Mouse (Mus musculus) small intestine, adult 2 months (tissue): ENCODE measurements around the gene Mrpl34. TPM values are rescaled to one million over a fixed set of nuclear protein-coding genes. Genes with fewer than 3 reads are reported as not detected.
"Not testable (repeated sequence)": the region's sequence is repeated elsewhere in the genome, so short reads cannot be mapped to it uniquely, and the experiment has no call there.

Experiments used
- H3K27ac ChIP-seq: fragments of 200-500 bp; 2 replicates; pipeline ENCODE4 v1.5.1; 2012; ENCODE audit warnings: low read depth, low read length, control low read depth, inconsistent platforms; ENCODE audit not compliant: insufficient read depth
- H3K27me3 ChIP-seq: fragments of 200-500 bp; 2 replicates; pipeline ENCODE4 v1.6.1; 2012; ENCODE audit warnings: mild to moderate bottlenecking, moderate library complexity, low read length, inconsistent platforms; ENCODE audit not compliant: control insufficient read depth, insufficient read depth
- H3K36me3 ChIP-seq: fragments of 200-500 bp; 2 replicates; pipeline ENCODE4 v1.6.1; 2012; ENCODE audit warnings: mild to moderate bottlenecking, low read length, control low read depth, inconsistent platforms; ENCODE audit not compliant: control insufficient read depth, insufficient read depth
- H3K4me1 ChIP-seq: fragments of 200-500 bp; 2 replicates; pipeline ENCODE4 v1.6.1; 2012; ENCODE audit warnings: low read length, inconsistent platforms, mixed read lengths; ENCODE audit not compliant: control insufficient read depth, insufficient read depth, insufficient read length
- H3K4me3 ChIP-seq: fragments of 200-500 bp; 2 replicates; pipeline ENCODE4 v1.5.1; 2012; ENCODE audit warnings: low read depth, mild to moderate bottlenecking, control low read depth, inconsistent platforms, low read length, moderate library complexity
- CTCF ChIP-seq: fragments of 200-500 bp; IDR thresholded peaks from 2 replicates; pipeline ENCODE4 v1.5.1; 2012; ENCODE audit warnings: low read depth, mild to moderate bottlenecking, control low read depth, inconsistent platforms, low read length, moderate library complexity, mixed read lengths; ENCODE audit not compliant: insufficient replicate concordance, insufficient read length; ENCODE audit errors: extremely low read depth
- POLR2A ChIP-seq: fragments of 200-500 bp; IDR thresholded peaks from 2 replicates; pipeline ENCODE4 v1.6.1; 2012; ENCODE audit warnings: low read depth, mild to moderate bottlenecking, control low read depth, inconsistent platforms, low read length, moderate library complexity
- WGBS: fragments of 180-500 bp; shearing (Covaris S2); methylation state at CpG from one replicate; pipeline ENCODE4 v1.1.7; 2018; 5-methylcytosine and 5-hydroxymethylcytosine counted together
- polyA plus RNA-seq: library from polyadenylated mRNA; depleted of rRNA; stranded (reverse); fragments of >200 nt; gene quantifications from 2 replicates; pipeline ENCODE4 v1.2.3, GENCODE M21; 2012; rRNA removed

Mrpl34 gene
- polyA plus RNA-seq, result 170 and 172 TPM in 2 replicates

DNA sequence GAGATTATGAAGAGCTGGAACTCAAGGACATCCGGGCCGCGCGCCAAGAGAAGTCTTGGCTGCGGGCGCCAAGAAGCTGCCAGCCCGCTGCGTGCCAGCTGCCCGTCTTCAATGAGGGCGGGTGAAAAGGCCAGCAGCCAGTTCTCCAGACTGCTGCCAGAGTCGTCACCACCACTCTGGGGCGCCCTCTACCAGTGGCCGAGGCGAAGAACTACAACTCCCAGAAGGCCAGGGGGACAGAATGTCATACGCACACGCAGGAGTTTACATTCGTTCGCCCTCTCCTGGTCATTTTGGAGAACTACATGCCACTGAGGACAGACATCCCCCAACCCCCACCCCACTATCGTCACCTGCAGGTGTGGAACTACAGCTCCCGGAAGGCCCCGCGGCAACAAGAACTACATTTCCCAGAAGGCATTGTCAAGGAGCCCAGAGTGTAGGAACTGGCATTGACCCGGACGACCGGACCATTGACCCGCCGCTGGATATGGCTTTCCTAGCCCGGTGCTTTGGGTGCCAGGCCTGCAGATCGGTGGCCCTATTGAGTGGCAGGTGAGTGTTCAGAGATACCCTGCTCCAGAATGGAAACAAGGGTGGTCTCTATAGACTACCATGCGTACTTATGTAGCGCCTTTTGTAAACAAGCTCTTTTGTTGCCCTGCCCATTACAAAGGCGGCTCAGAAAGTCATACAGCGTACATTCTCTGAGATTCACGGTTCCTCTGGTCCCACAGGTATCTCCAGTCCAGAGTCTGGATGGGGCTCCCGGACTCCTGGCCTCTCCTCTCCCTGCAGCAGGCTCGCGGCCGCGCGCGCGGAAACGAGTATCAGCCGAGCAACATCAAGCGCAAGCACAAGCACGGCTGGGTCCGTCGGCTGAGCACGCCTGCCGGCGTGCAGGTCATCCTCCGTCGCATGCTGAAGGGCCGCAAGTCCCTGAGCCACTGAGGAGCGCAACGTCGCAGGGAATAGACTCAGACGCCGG is at the start of gene Mrpl34:
Gene Mrpl34, plus strand, starts transcription at position 447 of the 988 bp plus-strand sequence.
- Histone ChIP-seq H3K27ac (peak within 1 kb of the TSS; percentile 80), H3K4me1 (peaks cover 11% of the 10 kb centered on the region), H3K4me3 (peak within 1 kb of the TSS; percentile 80), H3K27me3 (no peaks in the 10 kb centered on the region), H3K36me3 (no peaks in the 10 kb centered on the region)
- WGBS, result under 1% methylated on average over 59 of the region's 59 CpGs
- TF ChIP-seq CTCF, result peak; percentile 89; the same call in 1 of the 2 replicates
- peak; percentile 82 for TF ChIP-seq POLR2A

GRCm38 (mm10) chr8:71422121-71422520 is 42.6 kb upstream of the Mrpl34 start:
- no peak overlapping the region for H3K4me3 ChIP-seq
- H3K36me3 ChIP-seq, result no peaks in the 10 kb centered on the region
- TF ChIP-seq CTCF, result no peak
- no peak for TF ChIP-seq POLR2A
- no peaks in the 10 kb centered on the region for H3K27me3 ChIP-seq
- no peaks in the 10 kb centered on the region for H3K4me1 ChIP-seq
- no peak overlapping the region for H3K27ac ChIP-seq

DNA sequence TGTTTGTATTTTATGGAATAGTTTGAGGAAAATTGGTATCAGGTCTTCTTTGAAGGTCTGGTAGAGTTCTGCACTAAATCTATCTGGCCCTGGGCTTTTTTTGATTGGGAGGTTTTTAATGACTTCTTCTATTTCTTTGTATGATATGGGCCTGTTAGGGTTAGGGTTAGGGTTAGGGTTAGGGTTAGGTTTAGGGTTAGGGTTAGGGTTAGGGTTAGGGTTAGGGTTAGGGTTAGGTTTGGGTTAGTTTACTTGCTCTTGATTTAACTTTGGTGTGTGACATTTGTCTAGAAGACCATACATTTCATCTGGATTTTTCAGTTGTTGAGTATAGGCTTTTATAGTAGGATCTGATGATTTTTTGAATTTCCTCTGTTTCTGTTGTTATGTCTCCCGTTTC is 31.8 kb upstream of the Mrpl34 start:
- WGBS, result 74% methylated on average over 1 of the region's 1 CpGs
- H3K27me3 ChIP-seq, H3K4me1 ChIP-seq, H3K36me3 ChIP-seq, H3K27ac ChIP-seq, H3K4me3 ChIP-seq: not testable (repeated sequence)

- TF ChIP-seq POLR2A, result no peak
- TF ChIP-seq CTCF, result no peak
Measured at GRCm38 (mm10) chr8:71437041-71437440, 27.7 kb upstream of the Mrpl34 start.

DNA sequence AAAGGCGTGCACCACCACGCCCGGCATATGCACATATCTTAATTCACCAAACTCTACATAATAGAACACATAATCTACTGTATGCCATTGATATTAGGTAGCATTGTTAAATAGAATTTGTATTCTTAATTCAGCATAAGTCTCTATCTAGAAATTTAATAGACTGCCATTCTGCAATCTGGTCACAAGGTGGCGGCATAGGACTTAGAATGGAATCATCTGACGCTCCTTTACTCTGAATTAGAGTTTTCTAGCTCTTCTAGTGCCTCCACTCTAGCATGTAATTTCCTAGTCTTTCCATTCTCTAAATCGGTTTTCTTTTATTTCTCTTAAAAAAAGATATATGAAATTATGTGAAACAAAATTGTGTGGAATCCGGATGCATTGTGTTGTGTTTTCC is 23.4 kb upstream of the Mrpl34 start:
- no peaks in the 10 kb centered on the region for H3K4me1 ChIP-seq
- H3K27me3 ChIP-seq, result no peaks in the 10 kb centered on the region
- no peaks in the 10 kb centered on the region for H3K36me3 ChIP-seq
- H3K27ac ChIP-seq, result no peak overlapping the region
- TF ChIP-seq CTCF (no peak), POLR2A (no peak)
- H3K4me3 ChIP-seq, result no peak overlapping the region
- WGBS, result under 1% methylated on average over 7 of the region's 7 CpGs

More at GRCm38 (mm10) chr8:71437041-71437440, 27.7 kb upstream of the Mrpl34 start:
- H3K36me3 ChIP-seq, result no peaks in the 10 kb centered on the region
- no peaks in the 10 kb centered on the region for H3K4me1 ChIP-seq
- no peak overlapping the region for H3K27ac ChIP-seq
- H3K27me3 ChIP-seq, result no peaks in the 10 kb centered on the region
- H3K4me3 ChIP-seq, result no peak overlapping the region
- 46% methylated on average over 3 of the region's 3 CpGs for WGBS

GRCm38 (mm10) chr8:71445096-71445495 is 19.7 kb upstream of the Mrpl34 start:
- H3K4me1 ChIP-seq, result no peaks in the 10 kb centered on the region
- H3K4me3 ChIP-seq, result no peak overlapping the region
- no peak overlapping the region for H3K27ac ChIP-seq
- H3K27me3 ChIP-seq, result no peaks in the 10 kb centered on the region
- 50% methylated on average over 7 of the region's 7 CpGs for WGBS
- TF ChIP-seq POLR2A (no peak), CTCF (no peak)
- H3K36me3 ChIP-seq, result no peaks in the 10 kb centered on the region

DNA sequence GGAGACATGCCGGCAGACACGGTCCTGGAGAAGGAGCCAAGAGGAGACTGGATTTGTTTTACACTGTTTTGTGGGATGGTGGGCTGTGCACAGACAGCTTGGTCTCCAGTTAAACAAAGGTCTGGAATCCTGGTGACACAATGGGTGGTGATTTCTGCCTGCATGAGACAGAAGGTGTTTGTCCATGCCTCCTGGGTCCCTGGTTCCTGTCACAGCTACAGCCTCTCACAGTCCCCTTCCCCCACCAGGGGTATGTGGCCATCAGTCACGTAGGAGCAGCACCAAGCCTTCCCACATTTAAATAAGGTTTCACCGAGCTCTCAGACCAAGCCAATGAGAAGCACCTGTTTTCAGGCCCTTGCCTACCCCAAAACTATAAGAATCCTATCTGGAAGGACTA is 13.4 kb upstream of the Mrpl34 start:
- WGBS, result 60% methylated on average over 4 of the region's 4 CpGs

More for the DNA sequence above, 13.4 kb upstream of the Mrpl34 start:
- Histone ChIP-seq H3K4me1 (no peaks in the 10 kb centered on the region), H3K27me3 (no peaks in the 10 kb centered on the region), H3K27ac (no peak overlapping the region), H3K36me3 (no peaks in the 10 kb centered on the region), H3K4me3 (no peak overlapping the region)
- TF ChIP-seq POLR2A, result no peak
- TF ChIP-seq CTCF, result no peak
